Mouse (Mus musculus) layer of hippocampus, postnatal 36 days (tissue): ENCODE measurements around the gene A430089I19Rik. TPM values are rescaled to one million over a fixed set of nuclear protein-coding genes. Genes with fewer than 3 reads are reported as not detected.
"Not testable (repeated sequence)": the region's sequence is repeated elsewhere in the genome, so short reads cannot be mapped to it uniquely, and the experiment has no call there.

Experiments used
- DNase-seq, 2 experiments: peaks; one replicate each; pipeline ENCODE4 v3.0.0; 2022
- total RNA-seq, 2 experiments: library from RNA; stranded (reverse); gene quantifications; 2 replicates each; pipeline ENCODE4 v1.2.3; 2021

A430089I19Rik gene
- total RNA-seq, result not detected

DNA sequence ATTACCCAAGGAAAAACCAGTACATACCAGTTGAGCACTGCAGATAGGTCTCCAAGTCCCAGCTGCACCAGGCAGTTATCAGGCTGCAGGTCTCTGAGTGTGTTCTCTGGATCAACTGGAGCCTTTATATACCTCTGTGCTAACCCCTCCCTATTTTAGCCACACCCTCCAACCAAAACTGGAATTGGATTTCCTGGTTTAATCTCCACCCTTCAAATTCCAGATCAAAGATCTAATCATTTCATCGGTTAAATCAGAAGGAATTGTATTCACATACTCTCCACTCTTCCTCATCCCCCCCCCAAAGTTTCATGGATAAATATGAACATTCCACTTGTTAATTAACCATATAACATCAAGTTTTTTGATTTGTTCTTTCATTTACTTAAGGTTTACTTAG, at the start of gene A430089I19Rik:
TSS of gene A430089I19Rik (minus strand) at position 101 of the 400 bp plus-strand sequence.
- DNase-seq, result not testable (repeated sequence)

GRCm38 (mm10) chr5:94339449-94339848, 32.9 kb upstream of the A430089I19Rik start, which contains the start of gene AA792892:
AA792892 (plus strand) TSS chr5:94339749.
- DNase-seq, result not testable (repeated sequence)

- not testable (repeated sequence) for DNase-seq
Measured at GRCm38 (mm10) chr5:94314135-94314534, 7.5 kb upstream of the A430089I19Rik start, which contains the start of gene Gm6502. Gm6502 (plus strand) TSS chr5:94314435.

Other genes starting within 250 kb of the A430089I19Rik start
- gene BC061212, start 236.3 kb downstream of the A430089I19Rik start, total RNA-seq, result not detected
- gene Gm6351, start 230.4 kb downstream of the A430089I19Rik start, total RNA-seq, result not detected
- gene Gm3106, start 88.8 kb downstream of the A430089I19Rik start, total RNA-seq, result not detected
- not detected for gene Gm6502, start 7.6 kb upstream of the A430089I19Rik start, total RNA-seq
- not detected for gene AA792892, start 33.0 kb upstream of the A430089I19Rik start, total RNA-seq
- not detected for gene Gm7682, start 139.0 kb upstream of the A430089I19Rik start, total RNA-seq
- not detected for gene Gm3139, start 219.5 kb upstream of the A430089I19Rik start, total RNA-seq